Mouse (Mus musculus) brain, embryonic 18.5 days (tissue): ENCODE results near the gene Cyp46a1.

ENCODE experiments used
- DNase-seq: peaks from one replicate; pipeline ENCODE4 v3.0.0-alpha.2; 2012; ENCODE audit warnings: low read depth, low spot score

Cyp46a1 gene

GRCm38 (mm10) chr12:108355986-108356385 lies 21.8 kb downstream of the Cyp46a1 start:
- DNase-seq, result no peak

- DNase-seq, result peak; percentile 52
Observed at GRCm38 (mm10) chr12:108363796-108364195, 29.6 kb downstream of the Cyp46a1 start.

DNA sequence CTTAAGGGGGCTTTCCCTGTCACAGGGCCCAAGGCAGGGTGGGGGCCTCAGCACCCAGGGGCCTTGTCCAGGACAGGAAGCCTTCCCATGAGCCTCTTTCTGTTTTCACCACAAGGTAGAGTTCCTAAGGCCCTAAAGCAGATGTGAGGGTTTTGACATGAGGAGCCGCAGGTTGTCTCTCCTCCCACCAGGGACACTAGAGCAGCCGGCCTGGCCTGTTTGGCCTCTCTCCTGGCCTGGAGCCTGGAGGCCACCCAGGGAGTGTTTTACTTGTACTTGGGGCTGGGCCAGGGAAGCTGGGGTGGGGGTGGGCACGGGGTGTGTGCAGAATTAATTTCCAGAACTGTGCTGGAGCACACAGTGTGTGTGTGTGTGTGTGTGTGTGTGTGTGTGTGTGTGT lies 31.2 kb downstream of the Cyp46a1 start:
- DNase-seq, result no peak

- no peak for DNase-seq
Observed at GRCm38 (mm10) chr12:108365868-108366267, 31.7 kb downstream of the Cyp46a1 start.

- DNase-seq, result no peak
Observed at GRCm38 (mm10) chr12:108367909-108368308, 33.7 kb downstream of the Cyp46a1 start.

GRCm38 (mm10) chr12:108368921-108369320 lies 34.7 kb downstream of the Cyp46a1 start:
- no peak for DNase-seq

DNA sequence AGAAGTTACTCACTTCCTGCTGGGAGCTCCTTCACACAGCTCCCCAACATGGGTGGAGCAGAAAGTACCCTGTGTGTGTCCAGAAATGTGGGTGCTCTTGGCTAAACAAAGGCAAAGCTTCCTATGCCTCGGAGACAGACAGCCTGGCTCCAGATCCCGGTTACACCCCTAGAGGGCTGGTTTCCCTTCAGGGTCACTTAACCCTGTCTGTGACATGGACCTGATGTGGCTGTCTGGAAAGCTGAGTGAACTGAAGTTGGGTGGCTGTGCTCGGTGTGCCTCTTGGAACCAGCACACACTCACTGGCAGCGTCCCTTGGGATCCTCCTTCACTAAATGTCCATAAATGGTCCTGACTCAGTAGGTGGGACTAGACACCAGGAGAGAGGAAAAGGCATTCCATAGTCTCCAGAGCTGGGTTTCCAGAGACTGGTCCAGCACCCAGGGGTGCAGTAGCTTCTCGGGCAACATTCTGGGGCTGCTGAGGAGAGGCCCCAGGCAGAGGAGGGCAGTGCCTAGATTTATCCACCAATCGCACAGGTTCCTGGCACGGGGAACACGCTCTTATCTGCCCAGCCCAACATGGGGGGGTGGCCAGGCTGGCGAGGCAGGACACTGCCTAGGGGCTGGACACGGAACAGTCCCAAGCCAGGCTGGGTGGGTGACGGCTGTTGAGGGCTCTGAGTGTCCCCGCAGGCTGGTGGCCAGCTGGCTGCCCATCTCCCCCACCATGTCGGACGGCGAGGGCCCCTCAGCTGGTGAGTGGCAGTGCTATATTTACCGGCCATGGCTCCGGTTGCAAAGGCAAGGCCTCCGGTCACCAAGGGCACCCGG lies 36.6 kb downstream of the Cyp46a1 start, which contains the start of gene Eml1:
Gene Eml1, plus strand, starts transcription at position 362 of the 833 bp plus-strand sequence.
- DNase-seq, result no peak

GRCm38 (mm10) chr12:108371429-108371765 lies 37.2 kb downstream of the Cyp46a1 start:
- no peak for DNase-seq

DNA sequence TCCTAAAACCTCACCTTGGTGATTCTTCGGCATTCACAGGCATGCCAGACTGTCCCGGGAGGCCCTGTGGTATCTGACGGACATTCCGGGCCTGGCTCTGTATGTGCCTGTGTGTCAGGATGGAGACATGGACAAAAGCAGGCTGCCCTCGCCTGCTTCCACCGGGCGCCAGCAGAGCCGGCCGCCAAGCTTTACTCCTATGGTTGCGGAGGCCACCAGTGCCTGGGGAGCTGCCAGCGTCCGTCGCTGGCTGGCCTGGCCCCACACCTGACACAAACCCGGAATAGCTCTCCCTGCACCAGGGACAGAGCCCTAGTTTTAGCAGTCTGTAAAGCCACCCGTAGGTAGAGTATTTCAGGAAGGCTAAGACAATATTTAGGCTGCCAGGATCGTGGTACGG lies 38.1 kb downstream of the Cyp46a1 start:
- DNase-seq, result no peak

- no peak for DNase-seq
Observed at GRCm38 (mm10) chr12:108373611-108374010, 39.4 kb downstream of the Cyp46a1 start.

- DNase-seq, result no peak
Observed at GRCm38 (mm10) chr12:108374689-108375088, 40.5 kb downstream of the Cyp46a1 start.

GRCm38 (mm10) chr12:108378379-108379133 lies 44.4 kb downstream of the Cyp46a1 start:
- peak; percentile 67 for DNase-seq

DNA sequence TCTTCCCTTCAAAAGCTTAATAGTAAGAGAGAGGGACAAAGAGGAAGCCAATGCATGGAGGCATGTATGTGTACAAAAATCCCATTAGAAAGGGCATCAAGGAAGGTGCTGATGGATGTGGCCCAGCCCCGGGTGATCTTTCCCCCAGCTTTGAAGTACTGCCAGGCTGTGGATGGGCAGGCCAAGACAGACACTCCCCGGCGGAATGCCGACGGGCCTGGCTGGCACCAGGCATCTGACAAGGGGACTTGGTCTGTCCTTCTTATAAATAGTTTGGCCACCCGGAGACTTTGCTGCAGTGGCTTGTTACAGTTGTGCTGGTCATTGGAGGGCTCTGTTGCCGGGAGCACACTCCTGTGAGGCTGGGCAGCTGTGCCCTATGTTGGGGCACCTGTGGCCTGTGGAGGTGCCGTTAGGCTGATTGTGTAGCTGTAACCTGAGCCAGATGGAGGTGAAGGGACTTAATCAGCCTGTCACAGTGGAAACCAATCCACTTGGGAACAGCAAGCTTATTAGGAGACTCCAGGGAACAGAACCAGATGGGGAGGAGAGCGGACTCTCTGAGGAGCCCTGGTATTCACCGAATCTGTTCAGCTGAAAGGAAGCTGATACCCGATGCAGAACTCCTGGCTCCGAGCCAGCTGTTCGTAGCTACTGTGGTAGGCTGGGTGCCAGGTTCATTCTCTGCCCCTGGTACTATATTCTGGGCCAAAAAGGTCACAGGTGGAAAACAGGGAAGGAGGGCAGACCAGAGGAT lies 52.5 kb downstream of the Cyp46a1 start:
- no peak for DNase-seq

GRCm38 (mm10) chr12:108389718-108390117 lies 55.5 kb downstream of the Cyp46a1 start:
- no peak for DNase-seq

DNA sequence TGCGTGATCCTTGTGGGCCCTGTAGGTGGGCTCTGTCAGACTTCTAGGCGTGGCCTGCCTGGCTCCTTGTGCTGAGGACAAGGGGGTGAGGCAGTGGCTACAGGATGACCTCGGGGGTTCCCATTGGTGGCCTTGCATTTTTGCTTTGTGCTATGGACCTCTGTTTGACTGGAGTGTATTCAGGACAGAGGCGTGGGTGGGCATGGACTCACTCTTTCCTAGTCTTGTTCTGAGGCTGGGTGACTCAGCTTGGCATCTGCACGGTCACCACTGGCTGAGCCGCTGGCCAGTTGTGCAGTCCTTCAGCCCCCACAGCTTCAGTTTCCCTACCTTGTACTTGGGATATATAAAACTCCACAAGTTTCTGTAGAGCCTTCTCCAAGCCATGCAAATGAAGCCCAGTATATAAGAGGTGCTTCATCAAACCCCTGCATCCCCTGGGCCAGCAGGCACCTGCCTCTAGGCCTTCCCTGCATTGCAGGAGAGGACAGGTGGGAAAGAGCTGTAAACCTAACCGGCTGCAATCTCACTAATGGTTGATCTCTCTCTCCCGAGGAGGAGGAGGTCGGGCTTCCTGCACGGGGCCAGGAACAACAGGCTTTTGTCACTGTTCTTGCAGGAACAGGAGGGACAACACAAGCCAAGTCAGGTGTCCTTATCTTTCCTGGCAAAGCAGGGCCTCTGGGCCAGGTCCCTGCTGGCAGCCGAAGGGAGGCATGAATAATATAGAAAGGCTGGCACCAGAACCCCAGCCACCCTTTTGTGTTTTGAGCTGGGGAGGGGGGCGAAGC lies 58.3 kb downstream of the Cyp46a1 start:
- no peak for DNase-seq

DNA sequence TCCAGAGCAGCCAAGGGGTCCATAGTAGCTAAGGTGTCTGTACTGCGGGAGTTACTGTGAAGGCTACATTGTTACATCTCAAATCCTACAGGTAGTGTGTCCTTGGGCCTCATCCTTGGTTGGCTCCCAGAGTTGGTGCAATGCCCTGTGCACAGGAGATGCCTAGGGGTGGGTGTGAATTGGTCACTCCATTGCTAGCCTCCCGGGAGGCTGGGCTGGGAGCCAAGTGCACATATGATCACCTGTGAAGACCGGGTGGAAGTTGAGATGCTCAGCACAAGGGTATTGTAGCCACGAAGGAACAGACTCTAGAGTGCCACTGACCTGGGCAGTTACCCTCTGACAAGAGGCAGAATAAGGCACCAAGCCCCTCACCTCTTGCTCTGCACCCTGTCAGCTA lies 58.9 kb downstream of the Cyp46a1 start:
- DNase-seq, result no peak

GRCm38 (mm10) chr12:108393637-108394036 lies 59.5 kb downstream of the Cyp46a1 start:
- no peak for DNase-seq

DNA sequence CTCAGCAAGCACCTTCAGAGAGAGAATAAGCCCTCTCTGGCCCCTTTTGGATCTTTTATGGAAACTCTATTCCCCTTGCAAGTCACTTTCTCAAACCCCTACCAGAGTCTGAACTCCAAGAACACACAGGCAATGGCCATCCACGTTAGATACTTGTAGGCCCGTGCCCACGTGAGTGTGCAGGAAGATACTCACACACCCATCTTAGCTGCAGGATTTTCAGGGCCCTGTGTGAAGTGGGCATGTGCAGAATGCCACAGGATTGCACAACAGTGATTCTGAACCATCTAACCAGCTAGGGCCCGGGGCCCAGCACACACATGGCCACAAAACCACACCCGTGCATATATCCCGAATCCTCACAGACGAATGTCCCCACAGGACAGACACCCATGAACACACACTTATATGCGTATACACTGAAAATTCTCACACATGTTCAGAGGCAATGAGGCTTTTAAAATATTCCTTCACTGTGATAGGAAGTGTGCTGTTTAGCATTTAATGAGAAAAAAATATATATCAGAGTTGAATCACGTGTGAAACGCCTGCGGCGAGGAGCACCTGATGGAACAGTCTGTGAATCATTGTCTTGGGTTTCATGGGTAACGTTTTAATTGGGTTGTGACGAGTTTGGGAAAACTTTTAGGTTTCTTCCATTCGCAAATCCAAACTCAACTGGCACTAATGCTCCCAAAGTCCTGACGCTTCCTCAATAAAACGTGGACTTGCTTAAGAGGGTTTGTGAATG lies 60.5 kb downstream of the Cyp46a1 start:
- DNase-seq, result no peak

DNA sequence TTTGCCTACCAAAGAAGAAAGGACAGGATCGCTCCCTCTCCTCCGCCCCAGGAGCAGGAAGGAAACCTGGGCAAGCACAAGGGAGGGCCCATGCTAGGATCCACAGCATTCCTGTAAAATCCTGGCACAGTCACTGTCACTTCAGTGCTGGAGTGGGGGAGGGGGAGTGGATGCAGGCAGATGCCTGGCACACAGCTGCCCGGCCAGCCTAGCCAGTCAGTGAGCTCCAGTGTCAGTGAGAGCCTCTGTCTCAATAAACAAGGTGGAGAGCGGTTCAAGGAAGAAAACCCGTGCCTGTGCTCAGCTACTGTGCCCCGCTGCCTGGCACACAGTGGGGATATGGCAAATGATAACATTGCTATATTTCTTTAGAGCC lies 61.1 kb downstream of the Cyp46a1 start:
- no peak for DNase-seq

GRCm38 (mm10) chr12:108396081-108396947 lies 62.1 kb downstream of the Cyp46a1 start:
- DNase-seq, result peak; percentile 79
